Mouse (Mus musculus) heart, embryonic 15.5 days (tissue): Measurements from ENCODE around the gene Cdc14b. TPM values are rescaled to one million over a fixed set of nuclear protein-coding genes. Genes with fewer than 3 reads are reported as not detected.

Source experiments
- ATAC-seq: fragments of 200-750 bp; cut with Nextera tagmentation; replicated peaks from 2 replicates; pipeline ENCODE4 v1.8.0; 2017; ENCODE audit warnings: low read depth, moderate TSS enrichment; ENCODE audit not compliant: insufficient number of reproducible peaks, insufficient read depth, low FRiP score
- H3K27ac ChIP-seq: fragments of 300-500 bp; sonication (generic); 2 replicates; pipeline ENCODE4 v1.5.1; 2015; ENCODE audit warnings: mild to moderate bottlenecking, inconsistent platforms
- H3K27me3 ChIP-seq: fragments of 300-500 bp; sonication (generic); 2 replicates; pipeline ENCODE4 v1.6.1; 2015; ENCODE audit warnings: inconsistent platforms
- H3K36me3 ChIP-seq: fragments of 300-500 bp; sonication (generic); 2 replicates; pipeline ENCODE4 v1.6.1; 2015; ENCODE audit warnings: mild to moderate bottlenecking, inconsistent platforms
- H3K4me1 ChIP-seq: fragments of 300-500 bp; sonication (generic); replicated peaks from 2 replicates; pipeline ENCODE4 v1.6.1; 2015; ENCODE audit warnings: inconsistent platforms
- H3K4me2 ChIP-seq: fragments of 300-500 bp; sonication (generic); 2 replicates; pipeline ENCODE4 v1.6.1; 2015; ENCODE audit warnings: inconsistent platforms, mild to moderate bottlenecking, moderate library complexity
- H3K4me3 ChIP-seq: fragments of 300-500 bp; sonication (generic); 2 replicates; pipeline ENCODE4 v1.5.1; 2015; ENCODE audit warnings: mild to moderate bottlenecking, inconsistent platforms
- H3K9ac ChIP-seq: fragments of 300-500 bp; sonication (generic); 2 replicates; pipeline ENCODE4 v1.6.1; 2015; ENCODE audit warnings: mild to moderate bottlenecking, inconsistent platforms
- H3K9me3 ChIP-seq: fragments of 300-500 bp; sonication (generic); replicated peaks from 2 replicates; pipeline ENCODE4 v1.6.1; 2016; ENCODE audit warnings: inconsistent platforms
- WGBS: fragments of 180-500 bp; shearing (Covaris S2); methylation state at CpG from one replicate; pipeline ENCODE4 v1.1.7; 2015; ENCODE audit warnings: mixed read lengths; 5-methylcytosine and 5-hydroxymethylcytosine counted together
- polyA plus RNA-seq: library from polyadenylated mRNA; unstranded; fragments of >200 nt; fragmentation: Nextera tagmentation; extraction: Ambion mirVana; gene quantifications from 2 replicates; pipeline ENCODE4 v1.2.1, GENCODE M21; 2015

The Cdc14b gene
- polyA plus RNA-seq: 12.1 and 12.7 TPM in 2 replicates

GRCm38 (mm10) chr13:64274879-64275753 lies at the start of gene Cdc14b:
Gene Cdc14b, minus strand, starts transcription at chr13:64275290.
- H3K9me3 ChIP-seq: no peaks in the 10 kb centered on the region
- WGBS: under 1% methylated on average over 57 of the region's 57 CpGs
- no peaks in the 10 kb centered on the region for H3K36me3 ChIP-seq
- H3K27me3 ChIP-seq: no peaks in the 10 kb centered on the region
- H3K9ac ChIP-seq: peak within 1 kb of the TSS; percentile 73
- H3K4me3 ChIP-seq: peak within 1 kb of the TSS; percentile 73
- peak within 1 kb of the TSS; percentile 100 for H3K4me2 ChIP-seq
- peaks cover 18% of the 10 kb centered on the region for H3K4me1 ChIP-seq
- peak; percentile 90 for ATAC-seq
- H3K27ac ChIP-seq: no peak within 1 kb of the TSS

GRCm38 (mm10) chr13:64322561-64323281 lies 47.6 kb upstream of the Cdc14b start:
- no peak for ATAC-seq
- 78% methylated on average over 8 of the region's 8 CpGs for WGBS
- Histone ChIP-seq H3K4me3 (no peak overlapping the region), H3K9me3 (no peaks in the 10 kb centered on the region), H3K9ac (no peak overlapping the region), H3K27me3 (no peaks in the 10 kb centered on the region), H3K4me2 (no peak overlapping the region), H3K36me3 (no peaks in the 10 kb centered on the region), H3K27ac (no peak overlapping the region), H3K4me1 (no peaks in the 10 kb centered on the region)

- ATAC-seq: no peak
- no peaks in the 10 kb centered on the region for H3K9me3 ChIP-seq
- no peak overlapping the region for H3K9ac ChIP-seq
- H3K4me1 ChIP-seq: 0 out of 2 replicates have a peak, but pooled peaks cover 2% of the 10 kb centered on the region
- H3K36me3 ChIP-seq: no peaks in the 10 kb centered on the region
- H3K27me3 ChIP-seq: no peaks in the 10 kb centered on the region
- WGBS: 57% methylated on average over 8 of the region's 8 CpGs
- no peak overlapping the region for H3K27ac ChIP-seq
- no peak overlapping the region for H3K4me2 ChIP-seq
- H3K4me3 ChIP-seq: no peak overlapping the region
These were observed 45.2 kb upstream of the Cdc14b start for GRCm38 (mm10) chr13:64320334-64320733.

- Histone ChIP-seq H3K9ac (no peak overlapping the region), H3K4me3 (no peak overlapping the region), H3K27ac (no peak overlapping the region), H3K27me3 (no peaks in the 10 kb centered on the region), H3K4me1 (0 out of 2 replicates have a peak, but pooled peaks cover 2% of the 10 kb centered on the region), H3K36me3 (no peaks in the 10 kb centered on the region), H3K4me2 (no peak overlapping the region), H3K9me3 (no peaks in the 10 kb centered on the region)
- no peak for ATAC-seq
These were observed 44.7 kb upstream of the Cdc14b start for GRCm38 (mm10) chr13:64319782-64320181.

- WGBS: 45% methylated on average over 2 of the region's 2 CpGs
- Histone ChIP-seq H3K36me3 (no peaks in the 10 kb centered on the region), H3K9ac (no peak overlapping the region), H3K27ac (no peak overlapping the region), H3K9me3 (no peaks in the 10 kb centered on the region), H3K4me3 (no peak overlapping the region), H3K4me2 (no peak overlapping the region), H3K27me3 (no peaks in the 10 kb centered on the region), H3K4me1 (0 out of 2 replicates have a peak, but pooled peaks cover 2% of the 10 kb centered on the region)
- no peak; the same call in 1 of the 2 replicates for ATAC-seq
These were observed 43.3 kb upstream of the Cdc14b start for GRCm38 (mm10) chr13:64318355-64318754.

- H3K4me2 ChIP-seq: no peak overlapping the region
- WGBS: 2% methylated on average over 3 of the region's 3 CpGs
- no peak for ATAC-seq
These were observed 40.5 kb upstream of the Cdc14b start for GRCm38 (mm10) chr13:64315483-64316050.

GRCm38 (mm10) chr13:64314041-64314440 lies 39.0 kb upstream of the Cdc14b start:
- no peak for ATAC-seq
- WGBS: 71% methylated on average over 3 of the region's 3 CpGs

More at GRCm38 (mm10) chr13:64315483-64316050, 40.5 kb upstream of the Cdc14b start:
- H3K27ac ChIP-seq: no peak overlapping the region
- H3K4me3 ChIP-seq: no peak overlapping the region
- no peak overlapping the region for H3K9ac ChIP-seq
- peaks cover 13% of the 10 kb centered on the region for H3K4me1 ChIP-seq
- H3K36me3 ChIP-seq: no peaks in the 10 kb centered on the region
- H3K27me3 ChIP-seq: no peaks in the 10 kb centered on the region
- no peaks in the 10 kb centered on the region for H3K9me3 ChIP-seq

GRCm38 (mm10) chr13:64312916-64313289 lies 37.8 kb upstream of the Cdc14b start:
- no peaks in the 10 kb centered on the region for H3K9me3 ChIP-seq
- 0% methylated on average over 2 of the region's 2 CpGs for WGBS
- ATAC-seq: no peak
- peaks cover 9% of the 10 kb centered on the region for H3K36me3 ChIP-seq
- peak overlapping the region; percentile 62 for H3K4me2 ChIP-seq
- peak overlapping the region; percentile 98 for H3K27ac ChIP-seq
- peak overlapping the region; percentile 81 for H3K4me3 ChIP-seq
- H3K4me1 ChIP-seq: peaks cover 27% of the 10 kb centered on the region
- H3K9ac ChIP-seq: peak overlapping the region; percentile 40; the same call in 1 of the 2 replicates
- no peaks in the 10 kb centered on the region for H3K27me3 ChIP-seq

More at GRCm38 (mm10) chr13:64314041-64314440, 39.0 kb upstream of the Cdc14b start:
- Histone ChIP-seq H3K36me3 (no peaks in the 10 kb centered on the region), H3K9ac (no peak overlapping the region), H3K27ac (no peak overlapping the region), H3K4me3 (no peak overlapping the region), H3K4me1 (peaks cover 27% of the 10 kb centered on the region), H3K27me3 (no peaks in the 10 kb centered on the region), H3K9me3 (no peaks in the 10 kb centered on the region), H3K4me2 (no peak overlapping the region)

GRCm38 (mm10) chr13:64312024-64312915 lies 37.2 kb upstream of the Cdc14b start, which contains the start of gene Aaed1:
Gene Aaed1, minus strand, starts transcription at chr13:64312710.
- under 1% methylated on average over 74 of the region's 74 CpGs for WGBS
- Histone ChIP-seq H3K4me2 (peak within 1 kb of the TSS; percentile 62), H3K9me3 (no peaks in the 10 kb centered on the region), H3K27me3 (no peaks in the 10 kb centered on the region), H3K36me3 (peaks cover 16% of the 10 kb centered on the region), H3K27ac (peak within 1 kb of the TSS; percentile 98), H3K4me3 (peak within 1 kb of the TSS; percentile 81), H3K9ac (peak within 1 kb of the TSS; percentile 83), H3K4me1 (peaks cover 27% of the 10 kb centered on the region)
- ATAC-seq: peak; percentile 89

- Histone ChIP-seq H3K4me2 (peak overlapping the region; percentile 62), H3K9me3 (no peaks in the 10 kb centered on the region), H3K4me1 (peaks cover 27% of the 10 kb centered on the region), H3K36me3 (peaks cover 22% of the 10 kb centered on the region), H3K27me3 (no peaks in the 10 kb centered on the region), H3K4me3 (peak overlapping the region; percentile 81), H3K27ac (peak overlapping the region; percentile 98), H3K9ac (peak overlapping the region; percentile 83)
- 33% methylated on average over 1 of the region's 1 CpGs for WGBS
- ATAC-seq: no peak
These were observed 36.2 kb upstream of the Cdc14b start for GRCm38 (mm10) chr13:64311266-64311665.
